Mouse (Mus musculus) thymus, adult 2 months (tissue): ENCODE results near the gene Slc35d2. TPM values are rescaled to one million over a fixed set of nuclear protein-coding genes. Genes with fewer than 3 reads are reported as not detected.
A peak's percentile ranks its signal among the peaks of the same experiment; 100 is the strongest.

Experiments
- DNase-seq: peaks from one replicate; pipeline ENCODE4 v3.0.0; 2021
- H3K27ac ChIP-seq: fragments of 200-500 bp; 2 replicates; pipeline ENCODE4 v1.5.1; 2012; ENCODE audit warnings: low read length, control low read depth; ENCODE audit not compliant: control insufficient read depth, insufficient read depth
- H3K27me3 ChIP-seq: fragments of 200-500 bp; 2 replicates; pipeline ENCODE4 v1.6.1; 2012; ENCODE audit warnings: mild to moderate bottlenecking, low read length, moderate library complexity, mixed read lengths; ENCODE audit not compliant: control insufficient read depth, insufficient read depth
- H3K36me3 ChIP-seq: fragments of 200-500 bp; 2 replicates; pipeline ENCODE4 v1.6.1; 2012; ENCODE audit warnings: mild to moderate bottlenecking, low read length, moderate library complexity; ENCODE audit not compliant: control insufficient read depth, insufficient read depth
- H3K4me1 ChIP-seq: fragments of 200-500 bp; replicated peaks from 2 replicates; pipeline ENCODE4 v1.6.1; 2012; ENCODE audit warnings: low read length; ENCODE audit not compliant: control insufficient read depth, insufficient read depth
- H3K4me3 ChIP-seq: fragments of 200-500 bp; 2 replicates; pipeline ENCODE4 v1.5.1; 2012; ENCODE audit warnings: mild to moderate bottlenecking, low read length, control low read depth, moderate library complexity; ENCODE audit not compliant: control insufficient read depth, insufficient read depth
- CTCF ChIP-seq: fragments of 200-500 bp; IDR thresholded peaks from 2 replicates; pipeline ENCODE4 v1.5.1; 2012; ENCODE audit warnings: mild to moderate bottlenecking, control low read depth, low read length, moderate library complexity, borderline replicate concordance; ENCODE audit not compliant: control insufficient read depth, poor library complexity, insufficient read depth; ENCODE audit errors: extremely low read depth
- POLR2A ChIP-seq: fragments of 200-500 bp; IDR thresholded peaks from 2 replicates; pipeline ENCODE4 v1.6.1; 2012; ENCODE audit warnings: mild to moderate bottlenecking, low read length, control low read depth, moderate library complexity; ENCODE audit not compliant: control insufficient read depth, poor library complexity, insufficient read depth; ENCODE audit errors: extremely low read depth
- WGBS: fragments of 180-500 bp; shearing (Covaris S2); methylation state at CpG from one replicate; pipeline ENCODE4 v1.1.7; 2018; 5-methylcytosine and 5-hydroxymethylcytosine counted together
- polyA plus RNA-seq: library from polyadenylated mRNA; depleted of rRNA; stranded (reverse); fragments of >200 nt; gene quantifications from 2 replicates; pipeline ENCODE4 v1.2.3, GENCODE M21; 2012

Gene Slc35d2
- polyA plus RNA-seq, 1 experiment = 2.7 TPM

GRCm38 (mm10) chr13:64105690-64106089 lies 23.5 kb downstream of the Slc35d2 start:
- DNase-seq = no peak
- Histone ChIP-seq H3K4me1 (no peaks in the 10 kb centered on the region), H3K27ac (no peak overlapping the region), H3K36me3 (no peaks in the 10 kb centered on the region), H3K4me3 (no peak overlapping the region), H3K27me3 (no peaks in the 10 kb centered on the region)
- no peak for TF ChIP-seq POLR2A
- no peak for TF ChIP-seq CTCF
- WGBS = 96% methylated on average over 3 of the region's 3 CpGs

- TF ChIP-seq POLR2A (no peak), CTCF (no peak)
- DNase-seq = peak; percentile 15
- Histone ChIP-seq H3K4me3 (no peak overlapping the region), H3K4me1 (no peaks in the 10 kb centered on the region), H3K27ac (no peak overlapping the region), H3K27me3 (no peaks in the 10 kb centered on the region), H3K36me3 (no peaks in the 10 kb centered on the region)
- 72% methylated on average over 3 of the region's 3 CpGs for WGBS
Measured at GRCm38 (mm10) chr13:64100186-64100585, 29.0 kb downstream of the Slc35d2 start.

- DNase-seq = peak; percentile 28
- H3K4me3 ChIP-seq = no peak overlapping the region
- H3K27me3 ChIP-seq = no peaks in the 10 kb centered on the region
- TF ChIP-seq POLR2A = no peak
- TF ChIP-seq CTCF = no peak
- WGBS = 93% methylated on average over 9 of the region's 9 CpGs
- H3K36me3 ChIP-seq = no peaks in the 10 kb centered on the region
- H3K27ac ChIP-seq = no peak overlapping the region
- H3K4me1 ChIP-seq = no peaks in the 10 kb centered on the region
Measured at GRCm38 (mm10) chr13:64098992-64099391, 30.2 kb downstream of the Slc35d2 start.

GRCm38 (mm10) chr13:64093341-64093740 lies 35.8 kb downstream of the Slc35d2 start:
- TF ChIP-seq POLR2A (no peak), CTCF (no peak)
- WGBS = 0% methylated on average over 1 of the region's 1 CpGs
- H3K27me3 ChIP-seq = no peaks in the 10 kb centered on the region
- H3K4me1 ChIP-seq = no peaks in the 10 kb centered on the region
- H3K36me3 ChIP-seq = no peaks in the 10 kb centered on the region
- H3K27ac ChIP-seq = no peak overlapping the region
- H3K4me3 ChIP-seq = no peak overlapping the region
- DNase-seq = peak; percentile 52

- no peak for TF ChIP-seq POLR2A
- no peak for TF ChIP-seq CTCF
- H3K36me3 ChIP-seq = no peaks in the 10 kb centered on the region
- no peak overlapping the region for H3K27ac ChIP-seq
- no peaks in the 10 kb centered on the region for H3K27me3 ChIP-seq
- no peak overlapping the region for H3K4me3 ChIP-seq
- 77% methylated on average over 6 of the region's 6 CpGs for WGBS
- H3K4me1 ChIP-seq = no peaks in the 10 kb centered on the region
- DNase-seq = no peak
Measured at GRCm38 (mm10) chr13:64092752-64093151, 36.4 kb downstream of the Slc35d2 start.

- no peak for DNase-seq
- H3K4me3 ChIP-seq = no peak overlapping the region
- WGBS = 95% methylated on average over 3 of the region's 3 CpGs
- no peak overlapping the region for H3K27ac ChIP-seq
- no peaks in the 10 kb centered on the region for H3K4me1 ChIP-seq
- no peaks in the 10 kb centered on the region for H3K27me3 ChIP-seq
- no peaks in the 10 kb centered on the region for H3K36me3 ChIP-seq
- TF ChIP-seq POLR2A (no peak), CTCF (no peak)
Measured at GRCm38 (mm10) chr13:64092141-64092540, 37.0 kb downstream of the Slc35d2 start.

- no peak overlapping the region for H3K4me3 ChIP-seq
- 89% methylated on average over 7 of the region's 7 CpGs for WGBS
- no peak for DNase-seq
- TF ChIP-seq POLR2A = no peak
- TF ChIP-seq CTCF = no peak
- H3K4me1 ChIP-seq = no peaks in the 10 kb centered on the region
- no peaks in the 10 kb centered on the region for H3K27me3 ChIP-seq
- H3K36me3 ChIP-seq = no peaks in the 10 kb centered on the region
- H3K27ac ChIP-seq = no peak overlapping the region
Measured at GRCm38 (mm10) chr13:64091006-64091405, 38.2 kb downstream of the Slc35d2 start.
